Mouse (Mus musculus) CH12.LX (cell line): ENCODE results near the gene Papss1. TPM values are rescaled to one million over a fixed set of nuclear protein-coding genes. Genes with fewer than 3 reads are reported as not detected.

Source experiments
- DNase-seq: peaks from one replicate; pipeline ENCODE4 v3.0.0-alpha.2; 2013; ENCODE audit errors: extremely low read depth
- H3K27ac ChIP-seq: 2 replicates; pipeline ENCODE4 v1.5.1; 2012; ENCODE audit warnings: low read depth, mild to moderate bottlenecking, control low read depth, moderate library complexity; ENCODE audit not compliant: insufficient read depth
- H3K27me3 ChIP-seq: replicated peaks from 2 replicates; pipeline ENCODE3; 2012; ENCODE audit warnings: inconsistent platforms
- H3K36me3 ChIP-seq, 2 experiments: replicated peaks in 1 of 2; 2 replicates each; pipeline versions ENCODE3 to v1.6.1; 2012; ENCODE audit warnings: inconsistent platforms in 1 of 2, low read length in 1 of 2, mild to moderate bottlenecking in 1 of 2, mixed read lengths in 1 of 2, moderate library complexity in 1 of 2; ENCODE audit not compliant: control insufficient read depth in 1 of 2, insufficient read depth in 1 of 2
- H3K4me1 ChIP-seq, 2 experiments: 2 replicates each; pipeline ENCODE4 v1.6.1; 2012; ENCODE audit warnings: inconsistent platforms in 1 of 2, moderate library complexity in 1 of 2; ENCODE audit not compliant: insufficient read depth in 2 of 2, control insufficient read depth in 1 of 2
- H3K4me2 ChIP-seq: 2 replicates; pipeline ENCODE4 v1.6.1; 2012; ENCODE audit warnings: low read depth, mild to moderate bottlenecking, control low read depth; ENCODE audit not compliant: poor library complexity, insufficient read depth, severe bottlenecking
- H3K4me3 ChIP-seq, 3 experiments: fragments of 150-350 bp in 1 of 3; sonication (generic) in 1 of 3; replicated peaks in 1 of 3; 2 replicates each; pipeline versions ENCODE3 to v1.5.1; 2011 to 2012; ENCODE audit warnings: low read depth in 2 of 3, low read length in 2 of 3, mild to moderate bottlenecking in 2 of 3, moderate library complexity in 2 of 3, control low read depth in 1 of 3, improper control_type of control experiment in 1 of 3, inconsistent platforms in 1 of 3, mixed read lengths in 1 of 3; ENCODE audit not compliant: poor library complexity in 1 of 3
- H3K79me2 ChIP-seq: replicated peaks from 2 replicates; pipeline ENCODE4 v1.6.1; 2012; ENCODE audit warnings: mild to moderate bottlenecking, moderate library complexity; ENCODE audit not compliant: control insufficient read depth, poor library complexity, insufficient read depth, severe bottlenecking; ENCODE audit errors: extremely low read depth
- H3K9ac ChIP-seq: 2 replicates; pipeline ENCODE4 v1.6.1; 2012; ENCODE audit warnings: low read depth, mild to moderate bottlenecking, control low read depth, moderate library complexity; ENCODE audit not compliant: insufficient read depth
- H3K9me3 ChIP-seq: replicated peaks from 2 replicates; pipeline ENCODE3; 2012; ENCODE audit warnings: low read length, inconsistent platforms, mixed read lengths
- BHLHE40 ChIP-seq: IDR thresholded peaks from 2 replicates; pipeline ENCODE4 v1.6.1; 2011; ENCODE audit warnings: mild to moderate bottlenecking, low read depth, low read length, improper control_type of control experiment
- CTCF ChIP-seq, 2 experiments: IDR thresholded peaks in 1 of 2; conservative IDR thresholded peaks in 1 of 2; 2 replicates each; pipeline ENCODE4 v1.5.1; 2011 to 2012; ENCODE audit warnings: low read depth in 2 of 2, low read length in 2 of 2, improper control_type of control experiment in 1 of 2, inconsistent platforms in 1 of 2, mild to moderate bottlenecking in 1 of 2, moderate library complexity in 1 of 2
- E2F4 ChIP-seq: IDR thresholded peaks from 2 replicates; pipeline ENCODE4 v1.6.1; 2011; ENCODE audit warnings: low read depth, low read length, improper control_type of control experiment; ENCODE audit not compliant: insufficient replicate concordance
- EP300 ChIP-seq: IDR thresholded peaks from 2 replicates; pipeline ENCODE4 v1.6.1; 2011; ENCODE audit warnings: low read length, improper control_type of control experiment
- ETS1 ChIP-seq: conservative IDR thresholded peaks from 2 replicates; pipeline ENCODE4 v1.6.1; 2012; ENCODE audit warnings: low read depth, mild to moderate bottlenecking, inconsistent platforms, low read length, improper control_type of control experiment, moderate library complexity
- JUND ChIP-seq: conservative IDR thresholded peaks from 2 replicates; pipeline ENCODE4 v1.6.1; 2011; ENCODE audit warnings: low read depth, low read length, improper control_type of control experiment
- MAFK ChIP-seq: IDR thresholded peaks from 2 replicates; pipeline ENCODE4 v1.6.1; 2011; ENCODE audit warnings: low read length, improper control_type of control experiment; ENCODE audit not compliant: insufficient replicate concordance
- MAZ ChIP-seq: IDR thresholded peaks from 2 replicates; pipeline ENCODE4 v1.6.1; 2012; ENCODE audit warnings: low read depth, mild to moderate bottlenecking, inconsistent platforms, low read length, improper control_type of control experiment, moderate library complexity
- MEF2A ChIP-seq: IDR thresholded peaks from 2 replicates; pipeline ENCODE4 v1.6.1; 2014; ENCODE audit warnings: low read depth, mild to moderate bottlenecking, inconsistent platforms, low read length, improper control_type of control experiment, borderline replicate concordance
- MYC ChIP-seq: IDR thresholded peaks from 2 replicates; pipeline ENCODE4 v1.6.1; 2011; ENCODE audit warnings: low read depth, mild to moderate bottlenecking, improper control_type of control experiment, low read length
- PAX5 ChIP-seq: IDR thresholded peaks from 2 replicates; pipeline ENCODE4 v1.6.1; 2012; ENCODE audit warnings: low read length, inconsistent platforms, mixed read lengths
- RCOR1 ChIP-seq: conservative IDR thresholded peaks from 2 replicates; pipeline ENCODE4 v1.6.1; 2012; ENCODE audit warnings: low read depth, mild to moderate bottlenecking, inconsistent platforms, low read length, improper control_type of control experiment
- TBP ChIP-seq: conservative IDR thresholded peaks from 2 replicates; pipeline ENCODE4 v1.6.1; 2011; ENCODE audit warnings: low read depth, low read length, improper control_type of control experiment
- TCF12 ChIP-seq: IDR thresholded peaks from 2 replicates; pipeline ENCODE4 v1.6.1; 2014; ENCODE audit warnings: low read depth, mild to moderate bottlenecking, inconsistent platforms, low read length, improper control_type of control experiment
- ZNF384 ChIP-seq: IDR thresholded peaks from 2 replicates; pipeline ENCODE4 v1.6.1; 2012; ENCODE audit warnings: low read depth, low read length, improper control_type of control experiment, inconsistent platforms
- dilution Hi-C: fragments of 300-500 bp; cut with MboI; formaldehyde crosslinking; loops from 2 replicates; pipeline ENCODE4 v1.14.3; 2020; ENCODE audit warnings: low sequenced_read_pairs; ENCODE audit not compliant: extremely low pct_unique_long_range_greater_than_20kb, extremely low pct_ligation_motif_present
- in situ Hi-C: fragments of 300-500 bp; cut with MboI; formaldehyde crosslinking; loops from 3 replicates; pipeline ENCODE4 v1.14.3; 2019; ENCODE audit warnings: low sequenced_read_pairs, low pct_ligation_motif_present, low pct_unique_long_range_greater_than_20kb, mixed read lengths
- polyA plus RNA-seq: library from polyadenylated mRNA; unstranded; fragments of >175 nt; gene quantifications from 2 replicates; pipeline ENCODE4 v1.2.1, GENCODE M21; 2012; ENCODE audit warnings: low read depth; ENCODE audit not compliant: insufficient read length
- total RNA-seq, 2 experiments: library from RNA; depleted of rRNA; stranded (reverse); fragments of 300-350 nt in 1 of 2; fragments of >200 nt in 1 of 2; gene quantifications; 2 replicates each; pipeline ENCODE4 v1.2.3; 2012 to 2014

The Papss1 gene
- total and polyA plus RNA-seq, 3 experiments: 13.0 to 27.1 (median 19.3) TPM

DNA sequence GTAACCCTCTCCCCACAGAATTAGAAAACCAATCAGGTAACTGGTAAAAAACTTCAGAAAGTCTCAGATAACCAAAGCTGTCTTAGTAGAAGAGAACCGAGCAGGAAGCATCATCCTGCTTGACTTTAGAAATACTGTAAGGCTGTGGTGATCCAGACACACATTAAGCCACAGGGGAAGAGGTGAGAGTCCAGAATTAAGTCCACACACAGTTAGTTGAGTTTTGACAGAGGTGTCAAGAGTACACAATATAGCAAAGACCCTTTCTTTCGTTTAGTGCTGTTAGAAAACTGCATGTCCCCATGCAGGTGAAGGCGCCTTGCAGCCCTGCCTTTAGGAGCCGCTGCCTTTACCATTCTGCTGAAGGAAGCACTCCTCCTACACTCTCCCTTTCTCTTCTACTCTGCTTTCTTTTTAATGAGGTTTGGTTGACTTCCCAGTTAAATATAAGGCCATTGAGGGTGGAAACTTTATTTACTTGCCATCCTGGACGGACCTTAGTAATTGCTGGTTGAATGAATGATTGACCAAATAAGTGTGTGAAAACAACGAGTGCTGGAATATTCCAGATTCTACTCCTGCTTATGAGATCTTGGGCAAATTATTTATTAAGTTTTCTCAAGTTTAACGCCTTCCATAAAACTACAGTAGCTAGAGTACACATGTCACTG lies 14.0 kb downstream of the Papss1 start:
- Histone ChIP-seq H3K36me3 (peaks cover 9 to 32% of the 10 kb centered on the region in 2 experiments), H3K27ac (no peak overlapping the region), H3K4me1 (no peaks in the 10 kb centered on the region), H3K79me2 (no peaks in the 10 kb centered on the region), H3K4me2 (no peak overlapping the region), H3K4me3 (no peak overlapping the region), H3K9me3 (no peaks in the 10 kb centered on the region), H3K9ac (no peak overlapping the region), H3K27me3 (no peaks in the 10 kb centered on the region)
- TF ChIP-seq MYC (no peak), TBP (no peak), MEF2A (no peak), E2F4 (no peak), RCOR1 (no peak), EP300 (no peak), MAFK (no peak), TCF12 (no peak), ETS1 (no peak), CTCF (conservative IDR thresholded peaks at IDR 0.05 in 1 of 2, IDR thresholded peaks at IDR 0.05 in 1 of 2; ENCODE audit: low read depth in 2 of 2, low read length in 2 of 2) (no peak)
- dilution Hi-C loops: no loop called here
- DNase-seq: no peak
- in situ Hi-C loops: no loop called here

DNA sequence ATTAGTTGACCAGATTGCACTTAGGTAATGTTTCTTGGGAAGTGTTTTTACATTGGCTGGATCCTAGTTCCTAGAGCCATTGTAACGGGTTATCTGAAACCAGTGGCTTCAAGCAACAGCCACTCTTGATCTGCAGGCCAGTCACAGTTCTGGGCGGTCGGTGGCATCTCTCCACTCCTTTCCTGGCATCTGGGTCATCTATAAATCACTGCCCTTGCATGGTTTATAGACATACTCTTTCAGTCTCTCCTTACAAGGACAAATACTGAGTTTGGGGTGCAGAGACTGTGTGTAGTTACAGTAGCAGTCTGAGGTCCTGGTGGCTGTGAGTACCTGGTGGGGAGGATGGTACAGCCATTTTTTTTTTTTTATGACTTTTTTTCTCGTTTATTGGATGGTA lies 15.5 kb downstream of the Papss1 start:
- TF ChIP-seq PAX5 (no peak), JUND (no peak), ZNF384 (no peak), MAZ (no peak), TBP (no peak), BHLHE40 (no peak)
- TF ChIP-seq, all 38 proteins: peak for 0
- no peaks in the 10 kb centered on the region for H3K79me2 ChIP-seq
- H3K36me3 ChIP-seq: peaks cover 12 to 45% of the 10 kb centered on the region in 2 experiments
- H3K4me2 ChIP-seq: no peak overlapping the region
- no peak for DNase-seq
- H3K9ac ChIP-seq: no peak overlapping the region
- no peaks in the 10 kb centered on the region for H3K9me3 ChIP-seq
- dilution Hi-C loops: no loop called here
- in situ Hi-C loops: no loop called here
- no peak overlapping the region for H3K27ac ChIP-seq
- no peak overlapping the region for H3K4me3 ChIP-seq
- H3K4me1 ChIP-seq: no peaks in the 10 kb centered on the region
- no peaks in the 10 kb centered on the region for H3K27me3 ChIP-seq
